Mouse (Mus musculus) kidney, embryonic 14.5 days (tissue): ENCODE measurements around the gene Gm17490. TPM values are rescaled to one million over a fixed set of nuclear protein-coding genes. Genes with fewer than 3 reads are reported as not detected.
A peak's percentile ranks its signal among the peaks of the same experiment; 100 is the strongest.
"Not testable (repeated sequence)": the region's sequence is repeated elsewhere in the genome, so short reads cannot be mapped to it uniquely, and the experiment has no call there.

Experiments
- ATAC-seq: fragments of 200-750 bp; cut with Nextera tagmentation; 2 replicates; pipeline ENCODE4 v1.8.0; 2017; ENCODE audit warnings: moderate number of reproducible peaks, mild to moderate bottlenecking, moderate TSS enrichment, moderate library complexity; ENCODE audit not compliant: low FRiP score, low TSS enrichment
- H3K27ac ChIP-seq: fragments of 300-500 bp; sonication (generic); 2 replicates; pipeline ENCODE4 v1.5.1; 2014; ENCODE audit warnings: low read depth, mild to moderate bottlenecking, low read length, moderate library complexity, mixed read lengths
- H3K27me3 ChIP-seq: fragments of 300-500 bp; sonication (generic); 2 replicates; pipeline ENCODE4 v1.6.1; 2014; ENCODE audit warnings: mild to moderate bottlenecking, low read length; ENCODE audit not compliant: control insufficient read depth, insufficient read depth
- H3K36me3 ChIP-seq: fragments of 300-500 bp; sonication (generic); 2 replicates; pipeline ENCODE4 v1.6.1; 2014; ENCODE audit warnings: low read length, mixed read lengths; ENCODE audit not compliant: control insufficient read depth, insufficient read depth
- H3K4me1 ChIP-seq: fragments of 300-500 bp; sonication (generic); 2 replicates; pipeline ENCODE4 v1.6.1; 2014; ENCODE audit warnings: low read length, mixed read lengths; ENCODE audit not compliant: control insufficient read depth, insufficient read depth
- H3K4me2 ChIP-seq: fragments of 300-500 bp; sonication (generic); replicated peaks from 2 replicates; pipeline ENCODE4 v1.6.1; 2014; ENCODE audit warnings: low read depth, mild to moderate bottlenecking, low read length
- H3K4me3 ChIP-seq: fragments of 300-500 bp; sonication (generic); 2 replicates; pipeline ENCODE4 v1.5.1; 2014; ENCODE audit warnings: mild to moderate bottlenecking, low read length
- H3K9ac ChIP-seq: fragments of 300-500 bp; sonication (generic); 2 replicates; pipeline ENCODE4 v1.6.1; 2014; ENCODE audit warnings: low read depth, mild to moderate bottlenecking, low read length, moderate library complexity
- H3K9me3 ChIP-seq: fragments of 300-500 bp; sonication (generic); 2 replicates; pipeline ENCODE4 v1.6.1; 2016; ENCODE audit warnings: low read length; ENCODE audit not compliant: control insufficient read depth
- WGBS: fragments of 180-500 bp; shearing (Covaris S2); extraction: QIAGEN DNeasy Blood & Tissue Kit; methylation state at CpG from one replicate; pipeline ENCODE4 v1.1.7; 2014; 5-methylcytosine and 5-hydroxymethylcytosine counted together
- polyA plus RNA-seq: library from polyadenylated mRNA; unstranded; fragments of >200 nt; fragmentation: Nextera tagmentation; extraction: Ambion mirVana; gene quantifications from 2 replicates; pipeline ENCODE4 v1.2.1, GENCODE M21; 2014

Gene Gm17490
- polyA plus RNA-seq, 1 experiment from 2014 or later: not detected

- H3K4me1 ChIP-seq, H3K27ac ChIP-seq, H3K27me3 ChIP-seq, H3K4me2 ChIP-seq, H3K9me3 ChIP-seq, H3K4me3 ChIP-seq, H3K36me3 ChIP-seq, ATAC-seq, H3K9ac ChIP-seq: not testable (repeated sequence)
- WGBS: 91% methylated on average over 6 of the region's 6 CpGs
Measured at GRCm38 (mm10) chr2:11612939-11613338, 13.1 kb downstream of the Gm17490 start.

- 86% methylated on average over 4 of the region's 4 CpGs for WGBS
- H3K9ac ChIP-seq, H3K27me3 ChIP-seq, H3K4me2 ChIP-seq, H3K4me1 ChIP-seq, H3K27ac ChIP-seq, H3K9me3 ChIP-seq, H3K36me3 ChIP-seq, H3K4me3 ChIP-seq, ATAC-seq: not testable (repeated sequence)
Measured at GRCm38 (mm10) chr2:11606718-11607117, 19.3 kb downstream of the Gm17490 start.

- Histone ChIP-seq H3K27me3 (no peaks in the 10 kb centered on the region), H3K4me3 (no peak overlapping the region), H3K9ac (no peak overlapping the region), H3K4me2 (no peak overlapping the region), H3K4me1 (peaks cover 8% of the 10 kb centered on the region; the same call in 1 of the 2 replicates), H3K27ac (no peak overlapping the region), H3K36me3 (peaks cover 8% of the 10 kb centered on the region; the same call in 1 of the 2 replicates), H3K9me3 (no peaks in the 10 kb centered on the region)
- ATAC-seq: no peak
Measured at GRCm38 (mm10) chr2:11604911-11605310, 21.2 kb downstream of the Gm17490 start.

- H3K4me2 ChIP-seq: peak within 1 kb of the TSS; percentile 83; the same call in 1 of the 2 replicates
Measured at GRCm38 (mm10) chr2:11604053-11604452, 22.0 kb downstream of the Gm17490 start, which contains the start of gene Rbm17. TSS of gene Rbm17 (minus strand) at chr2:11604153.

GRCm38 (mm10) chr2:11602506-11603489 is 23.3 kb downstream of the Gm17490 start:
- Histone ChIP-seq H3K4me3 (peak overlapping the region; percentile 96), H3K27me3 (no peaks in the 10 kb centered on the region), H3K9ac (peak overlapping the region; percentile 96), H3K4me1 (peaks cover 8% of the 10 kb centered on the region; the same call in 1 of the 2 replicates), H3K9me3 (no peaks in the 10 kb centered on the region), H3K36me3 (peaks cover 26% of the 10 kb centered on the region; the same call in 1 of the 2 replicates), H3K27ac (peak overlapping the region; percentile 76), H3K4me2 (peak overlapping the region; percentile 83)
- ATAC-seq: peak; percentile 99
- under 1% methylated on average over 57 of the region's 78 CpGs for WGBS

More at GRCm38 (mm10) chr2:11604053-11604452, 22.0 kb downstream of the Gm17490 start, which contains the start of gene Rbm17:
- Histone ChIP-seq H3K4me3 (peak within 1 kb of the TSS; percentile 96), H3K9ac (peak within 1 kb of the TSS; percentile 96), H3K36me3 (peaks cover 14% of the 10 kb centered on the region; the same call in 1 of the 2 replicates), H3K9me3 (no peaks in the 10 kb centered on the region), H3K27ac (peak within 1 kb of the TSS; percentile 76), H3K4me1 (peaks cover 8% of the 10 kb centered on the region; the same call in 1 of the 2 replicates), H3K27me3 (no peaks in the 10 kb centered on the region)
- ATAC-seq: no peak
- 82% methylated on average over 5 of the region's 5 CpGs for WGBS

- Histone ChIP-seq H3K27me3 (no peaks in the 10 kb centered on the region), H3K27ac (no peak overlapping the region), H3K36me3 (peaks cover 35% of the 10 kb centered on the region), H3K9me3 (no peaks in the 10 kb centered on the region), H3K9ac (peak overlapping the region; percentile 96; the same call in 1 of the 2 replicates), H3K4me2 (peak overlapping the region; percentile 83), H3K4me3 (peak overlapping the region; percentile 96), H3K4me1 (peaks cover 8% of the 10 kb centered on the region; the same call in 1 of the 2 replicates)
- no peak for ATAC-seq
- 77% methylated on average over 6 of the region's 6 CpGs for WGBS
Measured at GRCm38 (mm10) chr2:11601795-11602194, 24.3 kb downstream of the Gm17490 start.

GRCm38 (mm10) chr2:11597906-11598305 is 28.2 kb downstream of the Gm17490 start:
- Histone ChIP-seq H3K27ac (no peak overlapping the region), H3K36me3 (peaks cover 64% of the 10 kb centered on the region), H3K9me3 (no peaks in the 10 kb centered on the region), H3K27me3 (no peaks in the 10 kb centered on the region), H3K4me1 (peaks cover 8% of the 10 kb centered on the region; the same call in 1 of the 2 replicates), H3K4me2 (no peak overlapping the region), H3K4me3 (no peak overlapping the region), H3K9ac (no peak overlapping the region)
- WGBS: 96% methylated on average over 7 of the region's 7 CpGs
- ATAC-seq: no peak

GRCm38 (mm10) chr2:11596690-11597089 is 29.4 kb downstream of the Gm17490 start:
- Histone ChIP-seq H3K36me3 (peaks cover 76% of the 10 kb centered on the region), H3K27ac (no peak overlapping the region), H3K4me2 (no peak overlapping the region), H3K9me3 (no peaks in the 10 kb centered on the region), H3K9ac (no peak overlapping the region), H3K4me3 (no peak overlapping the region), H3K27me3 (no peaks in the 10 kb centered on the region), H3K4me1 (peaks cover 2% of the 10 kb centered on the region; the same call in 1 of the 2 replicates)
- 84% methylated on average over 2 of the region's 2 CpGs for WGBS
- no peak for ATAC-seq

GRCm38 (mm10) chr2:11587996-11588395 is 38.1 kb downstream of the Gm17490 start:
- no peak overlapping the region for H3K27ac ChIP-seq
- no peaks in the 10 kb centered on the region for H3K27me3 ChIP-seq
- no peaks in the 10 kb centered on the region for H3K9me3 ChIP-seq
- H3K4me2 ChIP-seq: no peak overlapping the region
- H3K4me1 ChIP-seq: no peaks in the 10 kb centered on the region
- WGBS: 82% methylated on average over 4 of the region's 4 CpGs
- peaks cover 91% of the 10 kb centered on the region for H3K36me3 ChIP-seq
- H3K9ac ChIP-seq: no peak overlapping the region
- ATAC-seq: no peak
- no peak overlapping the region for H3K4me3 ChIP-seq
